Mouse (Mus musculus) lung, embryonic 14.5 days (tissue): ENCODE measurements around the gene Sec11a. TPM values are rescaled to one million over a fixed set of nuclear protein-coding genes. Genes with fewer than 3 reads are reported as not detected.
A peak's percentile ranks its signal among the peaks of the same experiment; 100 is the strongest.

Source experiments
- ATAC-seq: fragments of 200-750 bp; cut with Nextera tagmentation; 2 replicates; pipeline ENCODE4 v1.8.0; 2017; ENCODE audit warnings: mild to moderate bottlenecking, moderate TSS enrichment, moderate library complexity; ENCODE audit not compliant: insufficient read depth
- DNase-seq: peaks from one replicate; pipeline ENCODE4 v3.0.0-alpha.2; 2015
- H3K27ac ChIP-seq: fragments of 300-500 bp; sonication (generic); 2 replicates; pipeline ENCODE4 v1.5.1; 2014; ENCODE audit warnings: low read depth, mild to moderate bottlenecking, moderate library complexity
- H3K27me3 ChIP-seq: fragments of 300-500 bp; sonication (generic); 2 replicates; pipeline ENCODE4 v1.6.1; 2014; ENCODE audit warnings: low read length, control low read depth; ENCODE audit not compliant: insufficient read depth
- H3K36me3 ChIP-seq: fragments of 300-500 bp; sonication (generic); 2 replicates; pipeline ENCODE4 v1.6.1; 2014; ENCODE audit warnings: control low read depth; ENCODE audit not compliant: insufficient read depth
- H3K4me1 ChIP-seq: fragments of 300-500 bp; sonication (generic); 2 replicates; pipeline ENCODE4 v1.6.1; 2014; ENCODE audit warnings: antibody characterized with exemption, control low read depth; ENCODE audit not compliant: insufficient read depth
- H3K4me2 ChIP-seq: fragments of 300-500 bp; sonication (generic); 2 replicates; pipeline ENCODE4 v1.6.1; 2014; ENCODE audit warnings: mild to moderate bottlenecking
- H3K4me3 ChIP-seq: fragments of 300-500 bp; sonication (generic); 2 replicates; pipeline ENCODE4 v1.5.1; 2014; ENCODE audit warnings: low read depth, low read length
- H3K9ac ChIP-seq: fragments of 300-500 bp; sonication (generic); 2 replicates; pipeline ENCODE4 v1.6.1; 2014
- H3K9me3 ChIP-seq: fragments of 300-500 bp; sonication (generic); 2 replicates; pipeline ENCODE4 v1.6.1; 2016; ENCODE audit warnings: low read depth, low read length, control low read depth
- CTCF ChIP-seq: IDR thresholded peaks from 2 replicates; pipeline ENCODE4 v1.5.1; 2016; ENCODE audit warnings: antibody characterized with exemption, low read depth
- WGBS: fragments of 180-500 bp; shearing (Covaris S2); extraction: QIAGEN DNeasy Blood & Tissue Kit; methylation state at CpG from one replicate; pipeline ENCODE4 v1.1.7; 2014; 5-methylcytosine and 5-hydroxymethylcytosine counted together
- polyA plus RNA-seq: library from polyadenylated mRNA; unstranded; fragments of >200 nt; fragmentation: Nextera tagmentation; extraction: Ambion mirVana; gene quantifications from 2 replicates; pipeline ENCODE4 v1.2.1, GENCODE M21; 2014

The Sec11a gene
- polyA plus RNA-seq, 1 experiment from 2014 or later: 191 TPM

- 79% methylated on average over 7 of the region's 7 CpGs for WGBS
- ATAC-seq (no peak), DNase-seq (no peak)
- Histone ChIP-seq H3K36me3 (peaks cover 87% of the 10 kb centered on the region), H3K4me2 (no peak overlapping the region), H3K27ac (no peak overlapping the region), H3K9me3 (no peaks in the 10 kb centered on the region), H3K4me3 (no peak overlapping the region), H3K9ac (no peak overlapping the region), H3K27me3 (no peaks in the 10 kb centered on the region), H3K4me1 (no peaks in the 10 kb centered on the region)
- TF ChIP-seq CTCF: no peak
Measured at GRCm38 (mm10) chr7:80894196-80894595, 53.4 kb downstream of the Sec11a start.

DNA sequence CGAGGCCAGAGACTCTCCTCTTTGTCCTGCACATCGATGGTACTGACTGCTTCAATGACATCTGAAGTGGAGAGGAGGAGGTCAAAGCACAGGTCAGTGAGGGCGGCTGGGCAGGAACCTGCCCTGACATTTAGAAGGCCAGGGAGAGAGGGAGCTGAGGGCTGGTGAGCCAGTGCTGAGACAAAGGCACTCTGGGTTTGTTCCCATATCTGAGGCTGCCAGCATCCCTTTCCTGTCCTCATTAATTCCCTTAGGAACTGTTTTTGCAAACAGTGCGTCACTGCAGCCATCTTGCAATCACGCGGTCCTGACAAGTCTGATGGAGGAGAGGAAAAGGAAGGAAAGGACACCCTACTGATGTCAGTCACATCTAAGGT, 53.8 kb downstream of the Sec11a start:
- no peak overlapping the region for H3K4me3 ChIP-seq
- H3K4me2 ChIP-seq: no peak overlapping the region
- no peaks in the 10 kb centered on the region for H3K4me1 ChIP-seq
- ATAC-seq (no peak), DNase-seq (peak; percentile 21)
- no peaks in the 10 kb centered on the region for H3K9me3 ChIP-seq
- no peak for TF ChIP-seq CTCF
- H3K36me3 ChIP-seq: peaks cover 85% of the 10 kb centered on the region
- H3K27me3 ChIP-seq: no peaks in the 10 kb centered on the region
- H3K9ac ChIP-seq: no peak overlapping the region
- WGBS: 68% methylated on average over 6 of the region's 6 CpGs
- H3K27ac ChIP-seq: no peak overlapping the region; the same call in 1 of the 2 replicates

- no peak for ATAC-seq
Measured at GRCm38 (mm10) chr7:80893086-80893752, 54.4 kb downstream of the Sec11a start.

GRCm38 (mm10) chr7:80889841-80890241, 57.7 kb downstream of the Sec11a start:
- H3K4me2 ChIP-seq: no peak overlapping the region
- H3K9me3 ChIP-seq: no peaks in the 10 kb centered on the region
- TF ChIP-seq CTCF: no peak
- no peaks in the 10 kb centered on the region for H3K27me3 ChIP-seq
- H3K4me3 ChIP-seq: no peak overlapping the region
- WGBS: 75% methylated on average over 13 of the region's 13 CpGs
- H3K36me3 ChIP-seq: peaks cover 50% of the 10 kb centered on the region
- DNase-seq (no peak), ATAC-seq (no peak)
- peak overlapping the region; percentile 32; the same call in 1 of the 2 replicates for H3K27ac ChIP-seq
- no peaks in the 10 kb centered on the region for H3K4me1 ChIP-seq
- no peak overlapping the region for H3K9ac ChIP-seq

More at GRCm38 (mm10) chr7:80893086-80893752, 54.4 kb downstream of the Sec11a start:
- Histone ChIP-seq H3K27me3 (no peaks in the 10 kb centered on the region), H3K36me3 (peaks cover 80% of the 10 kb centered on the region), H3K9me3 (no peaks in the 10 kb centered on the region), H3K9ac (no peak overlapping the region), H3K27ac (no peak overlapping the region; the same call in 1 of the 2 replicates), H3K4me1 (no peaks in the 10 kb centered on the region), H3K4me3 (no peak overlapping the region), H3K4me2 (no peak overlapping the region)
- TF ChIP-seq CTCF: no peak
- no peak for DNase-seq
- WGBS: 88% methylated on average over 15 of the region's 15 CpGs

GRCm38 (mm10) chr7:80889021-80889511, 58.5 kb downstream of the Sec11a start:
- Histone ChIP-seq H3K9me3 (no peaks in the 10 kb centered on the region), H3K36me3 (peaks cover 43% of the 10 kb centered on the region), H3K9ac (no peak overlapping the region), H3K27ac (peak overlapping the region; percentile 32; the same call in 1 of the 2 replicates), H3K4me3 (no peak overlapping the region), H3K4me2 (no peak overlapping the region), H3K4me1 (no peaks in the 10 kb centered on the region), H3K27me3 (no peaks in the 10 kb centered on the region)
- no peak for TF ChIP-seq CTCF
- 41% methylated on average over 9 of the region's 9 CpGs for WGBS
- ATAC-seq (peak; percentile 81), DNase-seq (peak; percentile 78)

DNA sequence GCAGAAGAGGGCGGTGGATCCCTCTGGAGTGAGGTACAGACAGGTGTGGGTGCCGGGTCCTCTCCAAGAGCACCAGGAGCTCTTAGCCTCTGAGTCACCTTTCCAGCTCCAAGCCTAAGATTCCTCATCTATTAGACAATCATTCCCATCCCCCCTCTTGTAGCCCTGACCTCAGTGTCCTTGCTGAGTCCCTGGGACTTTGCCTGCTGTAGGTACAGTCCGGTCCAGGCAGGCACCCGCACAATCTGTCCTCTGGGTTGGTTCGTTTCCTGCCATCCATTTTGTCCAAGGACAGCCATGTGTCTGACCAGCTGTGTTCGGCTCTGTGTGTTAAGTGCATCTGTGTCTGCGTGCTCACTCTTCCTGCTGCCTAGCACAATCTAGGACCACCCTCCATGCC, 59.0 kb downstream of the Sec11a start:
- Histone ChIP-seq H3K27me3 (no peaks in the 10 kb centered on the region), H3K9me3 (no peaks in the 10 kb centered on the region), H3K4me1 (no peaks in the 10 kb centered on the region), H3K9ac (no peak overlapping the region), H3K4me2 (no peak overlapping the region), H3K4me3 (no peak overlapping the region), H3K36me3 (peaks cover 38% of the 10 kb centered on the region), H3K27ac (peak overlapping the region; percentile 14; the same call in 1 of the 2 replicates)
- no peak for TF ChIP-seq CTCF
- ATAC-seq (no peak), DNase-seq (no peak)
- 59% methylated on average over 7 of the region's 7 CpGs for WGBS

GRCm38 (mm10) chr7:80885666-80886065, 61.9 kb downstream of the Sec11a start:
- DNase-seq (peak; percentile 64), ATAC-seq (no peak)
- Histone ChIP-seq H3K9me3 (no peaks in the 10 kb centered on the region), H3K27ac (no peak overlapping the region), H3K9ac (no peak overlapping the region), H3K4me3 (no peak overlapping the region), H3K27me3 (no peaks in the 10 kb centered on the region), H3K36me3 (peaks cover 9% of the 10 kb centered on the region), H3K4me2 (no peak overlapping the region), H3K4me1 (no peaks in the 10 kb centered on the region)
- TF ChIP-seq CTCF: peak; percentile 56
- WGBS: 0% methylated on average over 1 of the region's 1 CpGs
